Mouse (Mus musculus): ENCODE results near the gene Taf6l.

DNA sequence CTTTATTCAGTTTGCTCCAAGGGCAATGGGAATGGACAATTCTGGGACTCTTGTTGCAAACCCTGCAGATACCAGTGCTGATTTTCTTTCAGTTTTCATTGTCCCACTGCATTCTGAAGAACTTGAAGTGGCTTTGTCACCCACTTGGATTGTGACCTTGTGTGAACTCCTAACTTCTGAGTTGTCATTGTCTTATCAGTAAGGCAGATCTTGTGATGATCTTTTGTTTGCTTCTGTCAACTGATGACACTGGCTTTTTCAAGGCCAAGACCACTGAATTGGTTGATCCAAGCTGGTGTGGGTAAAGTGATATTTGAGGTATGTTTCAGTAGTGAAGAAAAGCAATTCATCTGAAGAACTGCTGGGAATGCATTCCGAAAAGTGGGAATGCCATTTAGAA lies 40.8 kb downstream of the Taf6l start:
- TF ChIP-seq CTCF (IDR thresholded peaks at IDR 0.05; ENCODE audit: insufficient read depth, low read length) (no peak), POLR2A (IDR thresholded peaks at IDR 0.05; ENCODE audit: borderline replicate concordance, extremely low read depth, low read depth, low read length) (no peak)
